Comparison of ENCODE assay signal across 8 mouse cellular contexts in the genomic region with DNA sequence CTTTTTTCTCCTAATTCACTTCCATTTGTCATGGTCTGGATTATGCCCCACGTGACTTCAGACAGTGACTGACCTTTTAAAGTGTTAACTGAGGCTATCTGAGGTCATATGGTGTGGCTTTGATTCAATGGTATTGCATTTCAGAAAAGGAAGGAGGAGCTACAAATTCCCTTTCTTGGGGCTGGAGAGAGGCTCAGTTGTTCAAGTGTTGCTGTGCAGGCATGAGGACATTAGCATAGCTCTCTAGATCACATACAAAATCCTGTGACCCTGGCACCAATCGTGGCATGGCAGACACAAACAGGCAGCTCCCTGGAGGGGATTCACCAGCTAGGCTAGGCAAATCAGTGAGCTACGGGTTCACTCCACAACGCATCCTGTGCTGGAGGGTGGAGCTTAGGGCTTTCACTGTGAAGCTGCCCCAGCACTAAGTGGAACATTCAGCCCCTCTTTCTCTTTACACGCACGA.
DNase-seq lines count a peak whose midpoint lies in the region; ATAC-seq and TF ChIP-seq lines count a peak whose summit lies in the region.

No protein-coding gene starts in this region.

- no peak for TF ChIP-seq POLR2A in liver, adult 2 months (IDR thresholded peaks at IDR 0.05; ENCODE audit: extremely low read depth, insufficient read depth, low read length)
- TF ChIP-seq POLR2A in brain, embryonic 14.5 days (IDR thresholded peaks at IDR 0.05; ENCODE audit: borderline replicate concordance, extremely low read depth, insufficient read depth, insufficient read length, poor library complexity, severe bottlenecking) = no peak
- TF ChIP-seq POLR2A in myocyte (IDR thresholded peaks at IDR 0.05; ENCODE audit: insufficient read length, low read depth) = no peak

- H3K79me2 ChIP-seq in liver, adult 2 months (ENCODE audit: control insufficient read depth, insufficient read depth, low read length) = peaks cover 3% of the 10 kb centered on the region; the same call in 1 of the 2 replicates
- peaks cover 13% of the 10 kb centered on the region for H3K79me2 ChIP-seq in myocyte (ENCODE audit: control insufficient read depth, insufficient read depth)

- H3K27ac ChIP-seq in liver, adult 2 months (replicated peaks; ENCODE audit: insufficient read depth, low read depth, low read length) = no peak overlapping the region
- H3K27ac ChIP-seq in hindbrain, embryonic 14.5 days = no peak overlapping the region

- no peak overlapping the region for H3ac ChIP-seq in myocyte (ENCODE audit: control insufficient read depth, insufficient read length)

- H3K27me3 ChIP-seq in liver, adult 2 months (ENCODE audit: control insufficient read depth, insufficient read depth, low read length) = no peaks in the 10 kb centered on the region
- no peaks in the 10 kb centered on the region for H3K27me3 ChIP-seq in hindbrain, embryonic 14.5 days (ENCODE audit: control insufficient read depth, insufficient read depth, low read length)
- H3K27me3 ChIP-seq in myocyte (ENCODE audit: control insufficient read depth, insufficient read depth, insufficient read length) = no peaks in the 10 kb centered on the region

- H3K4me1 ChIP-seq in liver, adult 2 months (ENCODE audit: control insufficient read depth, insufficient read depth, low read length) = peaks cover 19% of the 10 kb centered on the region
- H3K4me1 ChIP-seq in hindbrain, embryonic 14.5 days (replicated peaks; ENCODE audit: control insufficient read depth, insufficient read depth, low read length) = peaks cover 9% of the 10 kb centered on the region; the same call in 1 of the 2 replicates

- ATAC-seq in hindbrain, embryonic 14.5 days (ENCODE audit: low FRiP score) = 0 out of 2 replicates have a peak, but pooled peaks have one; percentile 27

- peak; percentile 56 for DNase-seq in liver, adult 2 months (ENCODE audit: extremely low read depth, low read depth, low spot score)
- DNase-seq in liver = no peak
- DNase-seq in brain, embryonic 14.5 days (ENCODE audit: low read depth) = peak; percentile 51
- DNase-seq in hindbrain, embryonic 14.5 days (ENCODE audit: low spot score) = no peak
- no peak for DNase-seq in left cerebral cortex, adult 8-10 months (ENCODE audit: low spot score in 2 of 2)
- DNase-seq in testis, postnatal 10 days (ENCODE audit: low spot score) = no peak
- DNase-seq in ovary, postnatal 10 days (ENCODE audit: low spot score) = no peak

- 6% methylated on average over 6 of the region's 6 CpGs for WGBS in liver, adult 2 months
- WGBS in hindbrain, embryonic 14.5 days = 5% methylated on average over 6 of the region's 6 CpGs

- no peak overlapping the region for H3K9ac ChIP-seq in liver, adult 2 months (ENCODE audit: low read depth, low read length)
- no peak overlapping the region for H3K9ac ChIP-seq in hindbrain, embryonic 14.5 days

- H3K36me3 ChIP-seq in liver, adult 2 months (ENCODE audit: control insufficient read depth, insufficient read depth, low read length) = no peaks in the 10 kb centered on the region
- H3K36me3 ChIP-seq in hindbrain, embryonic 14.5 days (replicated peaks; ENCODE audit: control insufficient read depth, insufficient read depth) = no peaks in the 10 kb centered on the region
- H3K36me3 ChIP-seq in myocyte (ENCODE audit: control insufficient read depth, insufficient read depth) = no peaks in the 10 kb centered on the region

- TF ChIP-seq CTCF in liver, adult 2 months (IDR thresholded peaks at IDR 0.05; ENCODE audit: low read depth, low read length) = no peak
- TF ChIP-seq CTCF in brain, embryonic 14.5 days (IDR thresholded peaks at IDR 0.05; ENCODE audit: borderline replicate concordance, extremely low read depth, insufficient read depth, insufficient read length) = no peak

- H3K9me3 ChIP-seq in hindbrain, embryonic 14.5 days (ENCODE audit: control insufficient read depth, low read length) = no peaks in the 10 kb centered on the region

- peak overlapping the region; percentile 11; the same call in 1 of the 2 replicates for H3K4me2 ChIP-seq in hindbrain, embryonic 14.5 days (replicated peaks)
- no peak overlapping the region for H3K4me2 ChIP-seq in myocyte (ENCODE audit: low read depth)

- no peak overlapping the region for H3K4me3 ChIP-seq in liver, adult 2 months (ENCODE audit: insufficient read depth, low read depth, low read length)
- no peak overlapping the region for H3K4me3 ChIP-seq in hindbrain, embryonic 14.5 days (replicated peaks; ENCODE audit: low read length)
- no peak overlapping the region for H3K4me3 ChIP-seq in myocyte

TF ChIP-seq in myocyte, 11 proteins besides CTCF, POLR2A, EP300 and RAD21:
- TF ChIP-seq E2F4 (IDR thresholded peaks at IDR 0.05; ENCODE audit: insufficient read depth) (no peak), USF1 (IDR thresholded peaks at IDR 0.05; ENCODE audit: low read depth) (peak; percentile 57)

Comparison
In these comparisons a context has a peak if more than half of its experiments do, and no peak if none do; other contexts are left out.
1. DNase-seq: peak in liver, adult 2 months (single experiment) and brain, embryonic 14.5 days (single experiment); none in liver (single experiment), hindbrain, embryonic 14.5 days (single experiment), left cerebral cortex, adult 8-10 months (0 of 2), testis, postnatal 10 days (single experiment) and ovary, postnatal 10 days (single experiment).